Mouse (Mus musculus) CH12.LX (cell line): Measurements from ENCODE around the gene Insrr. TPM values are rescaled to one million over a fixed set of nuclear protein-coding genes. Genes with fewer than 3 reads are reported as not detected.
A peak's percentile ranks its signal among the peaks of the same experiment; 100 is the strongest.

Experiments
- DNase-seq: peaks from one replicate; pipeline ENCODE4 v3.0.0-alpha.2; 2013; ENCODE audit errors: extremely low read depth
- H3K27ac ChIP-seq: 2 replicates; pipeline ENCODE4 v1.5.1; 2012; ENCODE audit warnings: low read depth, mild to moderate bottlenecking, control low read depth, moderate library complexity; ENCODE audit not compliant: insufficient read depth
- H3K27me3 ChIP-seq: replicated peaks from 2 replicates; pipeline ENCODE3; 2012; ENCODE audit warnings: inconsistent platforms
- H3K36me3 ChIP-seq, 2 experiments: replicated peaks in 1 of 2; 2 replicates each; pipeline versions ENCODE3 to v1.6.1; 2012; ENCODE audit warnings: inconsistent platforms in 1 of 2, low read length in 1 of 2, mild to moderate bottlenecking in 1 of 2, mixed read lengths in 1 of 2, moderate library complexity in 1 of 2; ENCODE audit not compliant: control insufficient read depth in 1 of 2, insufficient read depth in 1 of 2
- H3K4me1 ChIP-seq, 2 experiments: 2 replicates each; pipeline ENCODE4 v1.6.1; 2012; ENCODE audit warnings: inconsistent platforms in 1 of 2, moderate library complexity in 1 of 2; ENCODE audit not compliant: insufficient read depth in 2 of 2, control insufficient read depth in 1 of 2
- H3K4me2 ChIP-seq: 2 replicates; pipeline ENCODE4 v1.6.1; 2012; ENCODE audit warnings: low read depth, mild to moderate bottlenecking, control low read depth; ENCODE audit not compliant: poor library complexity, insufficient read depth, severe bottlenecking
- H3K4me3 ChIP-seq, 3 experiments: fragments of 150-350 bp in 1 of 3; sonication (generic) in 1 of 3; replicated peaks in 1 of 3; 2 replicates each; pipeline versions ENCODE3 to v1.5.1; 2011 to 2012; ENCODE audit warnings: low read depth in 2 of 3, low read length in 2 of 3, mild to moderate bottlenecking in 2 of 3, moderate library complexity in 2 of 3, control low read depth in 1 of 3, improper control_type of control experiment in 1 of 3, inconsistent platforms in 1 of 3, mixed read lengths in 1 of 3; ENCODE audit not compliant: poor library complexity in 1 of 3
- H3K79me2 ChIP-seq: replicated peaks from 2 replicates; pipeline ENCODE4 v1.6.1; 2012; ENCODE audit warnings: mild to moderate bottlenecking, moderate library complexity; ENCODE audit not compliant: control insufficient read depth, poor library complexity, insufficient read depth, severe bottlenecking; ENCODE audit errors: extremely low read depth
- H3K9ac ChIP-seq: 2 replicates; pipeline ENCODE4 v1.6.1; 2012; ENCODE audit warnings: low read depth, mild to moderate bottlenecking, control low read depth, moderate library complexity; ENCODE audit not compliant: insufficient read depth
- H3K9me3 ChIP-seq: replicated peaks from 2 replicates; pipeline ENCODE3; 2012; ENCODE audit warnings: low read length, inconsistent platforms, mixed read lengths
- BHLHE40 ChIP-seq: IDR thresholded peaks from 2 replicates; pipeline ENCODE4 v1.6.1; 2011; ENCODE audit warnings: mild to moderate bottlenecking, low read depth, low read length, improper control_type of control experiment
- CHD1 ChIP-seq: IDR thresholded peaks from 2 replicates; pipeline ENCODE4 v1.6.1; 2012; ENCODE audit warnings: low read depth, low read length, improper control_type of control experiment, inconsistent platforms
- CTCF ChIP-seq, 2 experiments: IDR thresholded peaks in 1 of 2; conservative IDR thresholded peaks in 1 of 2; 2 replicates each; pipeline ENCODE4 v1.5.1; 2011 to 2012; ENCODE audit warnings: low read depth in 2 of 2, low read length in 2 of 2, improper control_type of control experiment in 1 of 2, inconsistent platforms in 1 of 2, mild to moderate bottlenecking in 1 of 2, moderate library complexity in 1 of 2
- E2F4 ChIP-seq: IDR thresholded peaks from 2 replicates; pipeline ENCODE4 v1.6.1; 2011; ENCODE audit warnings: low read depth, low read length, improper control_type of control experiment; ENCODE audit not compliant: insufficient replicate concordance
- ELF1 ChIP-seq: IDR thresholded peaks from 2 replicates; pipeline ENCODE4 v1.6.1; 2014; ENCODE audit warnings: low read depth, mild to moderate bottlenecking, inconsistent platforms, low read length, improper control_type of control experiment
- EP300 ChIP-seq: IDR thresholded peaks from 2 replicates; pipeline ENCODE4 v1.6.1; 2011; ENCODE audit warnings: low read length, improper control_type of control experiment
- GABPA ChIP-seq: IDR thresholded peaks from 2 replicates; pipeline ENCODE4 v1.6.1; 2012; ENCODE audit warnings: low read depth, low read length, improper control_type of control experiment, inconsistent platforms; ENCODE audit not compliant: insufficient replicate concordance
- HCFC1 ChIP-seq: IDR thresholded peaks from 2 replicates; pipeline ENCODE4 v1.6.1; 2012; ENCODE audit warnings: low read depth, mild to moderate bottlenecking, inconsistent platforms, low read length, improper control_type of control experiment
- JUN ChIP-seq: IDR thresholded peaks from 2 replicates; pipeline ENCODE4 v1.6.1; 2011; ENCODE audit warnings: low read depth, mild to moderate bottlenecking, low read length, improper control_type of control experiment, moderate library complexity; ENCODE audit not compliant: insufficient read depth
- KAT2A ChIP-seq: IDR thresholded peaks from 2 replicates; pipeline ENCODE4 v1.6.1; 2012; ENCODE audit warnings: low read length, improper control_type of control experiment, inconsistent platforms; ENCODE audit not compliant: insufficient replicate concordance
- MEF2A ChIP-seq: IDR thresholded peaks from 2 replicates; pipeline ENCODE4 v1.6.1; 2014; ENCODE audit warnings: low read depth, mild to moderate bottlenecking, inconsistent platforms, low read length, improper control_type of control experiment, borderline replicate concordance
- MXI1 ChIP-seq: IDR thresholded peaks from 2 replicates; pipeline ENCODE4 v1.6.1; 2011; ENCODE audit warnings: mild to moderate bottlenecking, low read depth, low read length, improper control_type of control experiment
- MYC ChIP-seq: IDR thresholded peaks from 2 replicates; pipeline ENCODE4 v1.6.1; 2011; ENCODE audit warnings: low read depth, mild to moderate bottlenecking, improper control_type of control experiment, low read length
- RAD21 ChIP-seq: IDR thresholded peaks from 2 replicates; pipeline ENCODE4 v1.6.1; 2011; ENCODE audit warnings: low read depth, mild to moderate bottlenecking, low read length, improper control_type of control experiment, moderate library complexity
- SIN3A ChIP-seq: IDR thresholded peaks from 2 replicates; pipeline ENCODE4 v1.6.1; 2012; ENCODE audit warnings: low read length, improper control_type of control experiment, inconsistent platforms
- SMC3 ChIP-seq: IDR thresholded peaks from 2 replicates; pipeline ENCODE4 v1.6.1; 2011; ENCODE audit warnings: low read depth, low read length, improper control_type of control experiment
- TBP ChIP-seq: conservative IDR thresholded peaks from 2 replicates; pipeline ENCODE4 v1.6.1; 2011; ENCODE audit warnings: low read depth, low read length, improper control_type of control experiment
- TCF12 ChIP-seq: IDR thresholded peaks from 2 replicates; pipeline ENCODE4 v1.6.1; 2014; ENCODE audit warnings: low read depth, mild to moderate bottlenecking, inconsistent platforms, low read length, improper control_type of control experiment
- USF1 ChIP-seq: IDR thresholded peaks from 2 replicates; pipeline ENCODE4 v1.6.1; 2014; ENCODE audit warnings: low read depth, mild to moderate bottlenecking, inconsistent platforms, low read length, improper control_type of control experiment
- ZC3H11A ChIP-seq: IDR thresholded peaks from 2 replicates; pipeline ENCODE4 v1.6.1; 2012; ENCODE audit warnings: low read depth, mild to moderate bottlenecking, inconsistent platforms, low read length, improper control_type of control experiment
- ZMIZ1 ChIP-seq: IDR thresholded peaks from 2 replicates; pipeline ENCODE4 v1.6.1; 2012; ENCODE audit warnings: low read depth, mild to moderate bottlenecking, inconsistent platforms, low read length, improper control_type of control experiment
- dilution Hi-C: fragments of 300-500 bp; cut with MboI; formaldehyde crosslinking; loops from 2 replicates; pipeline ENCODE4 v1.14.3; 2020; ENCODE audit warnings: low sequenced_read_pairs; ENCODE audit not compliant: extremely low pct_unique_long_range_greater_than_20kb, extremely low pct_ligation_motif_present
- in situ Hi-C: fragments of 300-500 bp; cut with MboI; formaldehyde crosslinking; loops from 3 replicates; pipeline ENCODE4 v1.14.3; 2019; ENCODE audit warnings: low sequenced_read_pairs, low pct_ligation_motif_present, low pct_unique_long_range_greater_than_20kb, mixed read lengths
- polyA plus RNA-seq: library from polyadenylated mRNA; unstranded; fragments of >175 nt; gene quantifications from 2 replicates; pipeline ENCODE4 v1.2.1, GENCODE M21; 2012; ENCODE audit warnings: low read depth; ENCODE audit not compliant: insufficient read length
- total RNA-seq, 2 experiments: library from RNA; depleted of rRNA; stranded (reverse); fragments of 300-350 nt in 1 of 2; fragments of >200 nt in 1 of 2; gene quantifications; 2 replicates each; pipeline ENCODE4 v1.2.3; 2012 to 2014

The Insrr gene
- total and polyA plus RNA-seq, 3 experiments, result 0.06 to 0.08 TPM; not detected in 1

DNA sequence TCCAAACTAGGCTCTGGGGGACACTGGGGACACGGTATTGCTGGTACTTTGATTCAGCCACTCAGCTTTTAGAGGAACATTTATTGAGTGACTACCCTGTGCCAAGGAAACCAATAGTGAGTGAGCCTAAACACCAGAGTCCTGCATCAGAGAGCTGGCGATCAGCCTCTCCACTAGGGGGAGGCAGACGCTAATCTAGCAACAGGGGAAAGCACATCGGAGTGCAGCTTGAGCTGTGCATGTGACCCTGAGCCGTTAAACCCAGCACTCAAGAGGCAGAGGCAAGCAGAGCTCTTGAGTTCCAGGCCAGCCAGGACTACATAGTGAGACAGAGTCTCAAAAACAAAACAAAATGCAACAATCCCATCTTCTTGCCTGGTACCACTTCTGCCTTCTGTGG is 47.7 kb upstream of the Insrr start:
- no peaks in the 10 kb centered on the region for H3K9me3 ChIP-seq
- peaks cover 53% of the 10 kb centered on the region for H3K27me3 ChIP-seq
- H3K4me2 ChIP-seq, result no peak overlapping the region
- peaks cover 0 to 6% of the 10 kb centered on the region in 2 experiments; a peak in 2 of 4 replicates for H3K4me1 ChIP-seq
- no peak overlapping the region for H3K27ac ChIP-seq
- TF ChIP-seq SMC3 (peak; percentile 70), BHLHE40 (peak; percentile 33; the same call in 1 of the 2 replicates), MXI1 (no peak), SIN3A (no peak), CTCF (conservative IDR thresholded peaks at IDR 0.05 in 1 of 2, IDR thresholded peaks at IDR 0.05 in 1 of 2; ENCODE audit: low read depth in 2 of 2, low read length in 2 of 2) (peak; percentile 76 to 90), JUN (no peak), E2F4 (no peak), RAD21 (peak; percentile 84), ZC3H11A (no peak), EP300 (no peak), USF1 (peak; percentile 50)
- H3K4me3 ChIP-seq, result no peak overlapping the region
- H3K9ac ChIP-seq, result no peak overlapping the region
- DNase-seq, result peak; percentile 76
- H3K79me2 ChIP-seq, result no peaks in the 10 kb centered on the region
- in situ Hi-C loops, result no loop called here
- H3K36me3 ChIP-seq, result no peaks in the 10 kb centered on the region
- dilution Hi-C loops, result no loop called here

DNA sequence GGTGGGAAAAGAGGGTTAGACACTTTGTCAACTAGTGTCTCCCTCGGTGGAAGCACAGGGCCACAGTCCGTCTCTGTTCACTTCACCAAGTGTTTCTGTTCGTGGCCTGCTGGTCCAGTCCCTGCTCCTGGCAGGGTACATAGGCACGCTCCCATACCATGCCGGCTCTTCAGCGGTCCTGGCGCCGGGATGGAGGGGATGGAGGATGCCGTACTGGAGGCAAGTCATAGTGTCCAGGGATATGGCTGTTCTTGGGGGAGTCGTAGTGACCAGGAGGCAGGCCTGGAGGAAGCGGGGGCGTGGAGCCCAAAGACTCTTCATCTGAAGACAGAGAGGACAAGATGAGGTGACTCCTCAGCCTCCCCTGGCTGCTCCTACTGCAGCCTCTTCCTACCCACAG is 46.8 kb upstream of the Insrr start:
- H3K36me3 ChIP-seq, result no peaks in the 10 kb centered on the region
- H3K4me1 ChIP-seq, result peaks cover 0 to 4% of the 10 kb centered on the region in 2 experiments; a peak in 1 of 4 replicates
- in situ Hi-C loops, result no loop called here

More for the DNA sequence above, 46.8 kb upstream of the Insrr start:
- Histone ChIP-seq H3K9ac (no peak overlapping the region), H3K4me3 (no peak overlapping the region), H3K27ac (no peak overlapping the region), H3K9me3 (no peaks in the 10 kb centered on the region), H3K79me2 (no peaks in the 10 kb centered on the region), H3K27me3 (peaks cover 63% of the 10 kb centered on the region), H3K4me2 (no peak overlapping the region)
- no peak for TF ChIP-seq GABPA
- TF ChIP-seq CHD1, result no peak
- TF ChIP-seq MEF2A, result no peak
- no peak for TF ChIP-seq JUN
- TF ChIP-seq ELF1, result no peak
- no peak for TF ChIP-seq MYC
- TF ChIP-seq E2F4, result no peak
- no peak for TF ChIP-seq TCF12
- TF ChIP-seq ZMIZ1, result no peak
- TF ChIP-seq KAT2A, result no peak
- TF ChIP-seq EP300, result no peak
- TF ChIP-seq HCFC1, result no peak
- no peak for TF ChIP-seq TBP
- TF ChIP-seq SIN3A, result no peak
- dilution Hi-C loops, result no loop called here
- DNase-seq, result no peak
